Mouse (Mus musculus): Measurements from ENCODE around the gene Fibp. TPM values are rescaled to one million over a fixed set of nuclear protein-coding genes. Genes with fewer than 3 reads are reported as not detected.
A peak's percentile ranks its signal among the peaks of the same experiment; 100 is the strongest.
"Not testable (repeated sequence)": the region's sequence is repeated elsewhere in the genome, so short reads cannot be mapped to it uniquely, and the experiment has no call there.

Gene Fibp
- polyA plus RNA-seq, 1 experiment from 2014 or later = 119 TPM

DNA sequence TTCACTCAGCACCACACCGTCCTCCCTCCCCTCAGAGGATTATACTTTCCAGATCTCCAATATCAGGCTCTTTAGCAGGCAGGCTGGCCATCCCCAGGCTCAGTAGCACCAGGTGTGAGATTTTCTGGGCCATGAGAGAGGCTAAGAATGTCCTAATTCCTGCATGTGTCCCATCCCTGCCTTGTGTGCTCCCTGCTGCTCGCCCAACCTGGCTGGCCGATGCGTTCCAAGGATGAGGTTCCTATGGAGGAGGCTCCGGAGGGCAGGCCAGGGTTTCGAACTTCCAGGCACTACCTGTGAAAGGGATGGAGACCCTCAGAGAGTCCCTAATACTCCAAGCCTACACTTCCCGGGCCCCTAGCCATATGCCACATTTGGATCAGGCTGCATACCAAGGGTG is 25.4 kb downstream of the Fibp start:
- H3K4me3 ChIP-seq (ENCODE audit: low read depth, low read length) = no peak overlapping the region
- 0 out of 2 replicates have a peak, but pooled peaks cover 5% of the 10 kb centered on the region for H3K36me3 ChIP-seq (ENCODE audit: control insufficient read depth, insufficient read depth, low read length)
- no peaks in the 10 kb centered on the region for H3K27me3 ChIP-seq (ENCODE audit: control insufficient read depth, insufficient read depth, low read length)
- H3K4me1 ChIP-seq (replicated peaks; ENCODE audit: control insufficient read depth, insufficient read depth, low read length) = peaks cover 6% of the 10 kb centered on the region; the same call in 1 of the 2 replicates
- no peak overlapping the region for H3K9ac ChIP-seq (ENCODE audit: low read depth, low read length)
- H3K27ac ChIP-seq (ENCODE audit: low read depth, low read length) = no peak overlapping the region
- 92% methylated on average over 7 of the region's 7 CpGs for WGBS
- H3K4me2 ChIP-seq (replicated peaks; ENCODE audit: low read depth, low read length) = no peak overlapping the region
- DNase-seq (ENCODE audit: low spot score) (no peak), ATAC-seq (ENCODE audit: low FRiP score) (no peak)
- H3K9me3 ChIP-seq (ENCODE audit: control insufficient read depth, low read length) = no peaks in the 10 kb centered on the region

DNA sequence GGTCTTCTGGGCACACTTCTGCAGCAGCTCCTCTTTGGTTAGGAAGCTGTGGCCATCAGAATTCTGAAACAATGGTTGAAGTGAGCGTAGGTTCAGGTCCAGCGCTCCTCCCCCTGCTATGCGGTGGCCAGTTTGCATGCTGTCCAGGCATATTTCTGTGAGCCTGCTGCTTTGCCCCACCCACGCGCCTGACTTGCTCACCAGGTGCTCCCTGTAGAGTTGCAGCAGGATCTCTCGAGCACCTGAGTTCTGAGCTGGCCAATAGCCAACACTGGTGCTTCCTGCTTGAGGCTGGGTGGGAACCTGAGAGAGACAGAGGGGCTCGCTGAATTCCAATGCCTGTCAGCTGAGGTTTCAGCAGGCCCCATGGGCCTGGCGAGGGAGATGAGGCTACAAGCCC is 25.9 kb downstream of the Fibp start:
- no peak for ATAC-seq (ENCODE audit: low FRiP score)
- H3K4me1 ChIP-seq (replicated peaks; ENCODE audit: control insufficient read depth, insufficient read depth, low read length) = peaks cover 6% of the 10 kb centered on the region; the same call in 1 of the 2 replicates
- WGBS = 89% methylated on average over 8 of the region's 8 CpGs
- no peak overlapping the region for H3K27ac ChIP-seq (ENCODE audit: low read depth, low read length)
- H3K9me3 ChIP-seq (ENCODE audit: control insufficient read depth, low read length) = no peaks in the 10 kb centered on the region
- H3K4me3 ChIP-seq (ENCODE audit: low read depth, low read length) = no peak overlapping the region
- no peak overlapping the region for H3K9ac ChIP-seq (ENCODE audit: low read depth, low read length)
- no peak overlapping the region for H3K4me2 ChIP-seq (replicated peaks; ENCODE audit: low read depth, low read length)
- 0 out of 2 replicates have a peak, but pooled peaks cover 5% of the 10 kb centered on the region for H3K36me3 ChIP-seq (ENCODE audit: control insufficient read depth, insufficient read depth, low read length)
- no peak for DNase-seq (ENCODE audit: low spot score)
- no peaks in the 10 kb centered on the region for H3K27me3 ChIP-seq (ENCODE audit: control insufficient read depth, insufficient read depth, low read length)

DNA sequence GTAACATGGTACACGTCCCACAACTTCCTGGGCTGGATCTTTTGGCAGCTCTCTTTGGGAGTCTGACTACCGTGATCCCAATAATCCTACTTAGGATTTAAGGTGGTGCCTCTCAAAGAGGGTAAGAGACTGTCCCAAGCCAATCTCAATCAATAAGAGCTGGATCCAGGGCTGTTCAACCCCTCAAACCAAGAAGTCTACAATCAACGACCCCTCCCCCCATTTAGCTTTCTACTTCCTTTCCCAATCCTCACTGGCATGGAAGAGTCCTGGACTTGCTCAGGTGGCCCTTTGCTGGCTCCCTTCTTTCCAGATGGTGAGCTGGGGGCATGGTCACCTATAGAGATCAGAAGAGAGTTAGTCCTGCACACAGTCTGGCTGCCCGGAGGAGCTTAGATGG is 26.4 kb downstream of the Fibp start:
- Histone ChIP-seq H3K4me1 (replicated peaks; ENCODE audit: control insufficient read depth, insufficient read depth, low read length) (peaks cover 6% of the 10 kb centered on the region), H3K27ac (ENCODE audit: low read depth, low read length) (no peak overlapping the region), H3K4me3 (ENCODE audit: low read depth, low read length) (no peak overlapping the region; the same call in 1 of the 2 replicates), H3K4me2 (replicated peaks; ENCODE audit: low read depth, low read length) (no peak overlapping the region), H3K27me3 (ENCODE audit: control insufficient read depth, insufficient read depth, low read length) (no peaks in the 10 kb centered on the region), H3K36me3 (ENCODE audit: control insufficient read depth, insufficient read depth, low read length) (0 out of 2 replicates have a peak, but pooled peaks cover 5% of the 10 kb centered on the region), H3K9me3 (ENCODE audit: control insufficient read depth, low read length) (no peaks in the 10 kb centered on the region), H3K9ac (ENCODE audit: low read depth, low read length) (no peak overlapping the region; the same call in 1 of the 2 replicates)
- DNase-seq (ENCODE audit: low spot score) (no peak), ATAC-seq (ENCODE audit: low FRiP score) (no peak)
- 92% methylated on average over 4 of the region's 4 CpGs for WGBS

- no peaks in the 10 kb centered on the region for H3K9me3 ChIP-seq (ENCODE audit: control insufficient read depth, low read length)
- DNase-seq (ENCODE audit: low spot score) = peak; percentile 96
- H3K27ac ChIP-seq (ENCODE audit: low read depth, low read length) = peak within 1 kb of the TSS; percentile 98
- H3K4me2 ChIP-seq (replicated peaks; ENCODE audit: low read depth, low read length) = peak within 1 kb of the TSS; percentile 71
- H3K27me3 ChIP-seq (ENCODE audit: control insufficient read depth, insufficient read depth, low read length) = no peaks in the 10 kb centered on the region
- H3K4me1 ChIP-seq (replicated peaks; ENCODE audit: control insufficient read depth, insufficient read depth, low read length) = peaks cover 8% of the 10 kb centered on the region
- under 1% methylated on average over 39 of the region's 39 CpGs for WGBS
- peak; percentile 56 for ATAC-seq (ENCODE audit: low FRiP score)
- peak within 1 kb of the TSS; percentile 53 for H3K4me3 ChIP-seq (ENCODE audit: low read depth, low read length)
- H3K36me3 ChIP-seq (ENCODE audit: control insufficient read depth, insufficient read depth, low read length) = peaks cover 10% of the 10 kb centered on the region; the same call in 1 of the 2 replicates
- peak within 1 kb of the TSS; percentile 61 for H3K9ac ChIP-seq (ENCODE audit: low read depth, low read length)
Observed at GRCm38 (mm10) chr19:5487768-5488550, 27.5 kb downstream of the Fibp start, which contains the start of gene Mus81. Gene Mus81, minus strand, starts transcription at chr19:5488402.

DNA sequence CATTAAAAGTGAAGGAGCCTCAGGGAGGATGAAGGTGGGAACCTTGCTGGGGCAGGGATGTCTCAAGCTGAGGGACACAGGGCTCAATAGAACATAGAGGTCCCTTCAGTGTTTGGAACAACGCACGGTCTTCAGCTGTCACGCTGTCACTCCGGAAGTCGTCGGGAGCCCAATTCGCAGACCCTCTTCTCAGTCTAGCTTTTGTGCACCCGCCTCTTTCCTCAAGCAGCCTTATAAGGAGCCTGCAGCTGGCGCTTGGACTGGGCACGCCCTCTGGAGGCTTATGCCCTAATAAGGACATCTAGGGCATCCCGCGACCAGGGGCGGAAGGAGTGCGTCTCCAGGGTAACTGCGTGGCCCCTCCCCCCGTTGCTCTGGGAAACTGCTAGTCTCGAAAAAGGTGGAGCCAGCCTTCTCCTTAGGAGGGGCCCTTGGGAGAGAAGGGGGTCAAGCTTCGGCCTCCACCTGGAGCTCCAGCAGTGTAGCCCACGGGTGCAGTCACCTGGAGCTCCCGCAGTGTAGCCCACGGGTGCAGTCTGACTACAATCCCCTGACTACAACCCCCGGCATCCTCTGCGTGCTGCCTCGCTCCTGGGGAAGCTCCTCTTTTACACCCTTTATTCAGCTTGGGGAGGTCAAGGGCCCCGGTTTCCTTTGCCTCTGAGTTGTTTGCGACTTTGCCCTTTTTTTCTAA is 28.6 kb downstream of the Fibp start:
- Histone ChIP-seq H3K36me3 (ENCODE audit: control insufficient read depth, insufficient read depth, low read length) (peaks cover 10% of the 10 kb centered on the region; the same call in 1 of the 2 replicates), H3K27me3 (ENCODE audit: control insufficient read depth, insufficient read depth, low read length) (no peaks in the 10 kb centered on the region), H3K4me3 (ENCODE audit: low read depth, low read length) (peak overlapping the region; percentile 53), H3K27ac (ENCODE audit: low read depth, low read length) (peak overlapping the region; percentile 98), H3K4me1 (replicated peaks; ENCODE audit: control insufficient read depth, insufficient read depth, low read length) (peaks cover 8% of the 10 kb centered on the region), H3K9ac (ENCODE audit: low read depth, low read length) (peak overlapping the region; percentile 51), H3K4me2 (replicated peaks; ENCODE audit: low read depth, low read length) (peak overlapping the region; percentile 71), H3K9me3 (ENCODE audit: control insufficient read depth, low read length) (no peaks in the 10 kb centered on the region)
- ATAC-seq (ENCODE audit: low FRiP score) (peak; percentile 83), DNase-seq (ENCODE audit: low spot score) (peak; percentile 98)
- under 1% methylated on average over 26 of the region's 26 CpGs for WGBS

GRCm38 (mm10) chr19:5489721-5490120 is 29.3 kb downstream of the Fibp start:
- not testable (repeated sequence) for H3K9ac ChIP-seq (ENCODE audit: low read depth, low read length); ATAC-seq (ENCODE audit: low FRiP score); H3K4me1 ChIP-seq (replicated peaks; ENCODE audit: control insufficient read depth, insufficient read depth, low read length); DNase-seq (ENCODE audit: low spot score); H3K27me3 ChIP-seq (ENCODE audit: control insufficient read depth, insufficient read depth, low read length); H3K9me3 ChIP-seq (ENCODE audit: control insufficient read depth, low read length); H3K4me2 ChIP-seq (replicated peaks; ENCODE audit: low read depth, low read length)
- WGBS = 54% methylated on average over 10 of the region's 10 CpGs
- H3K27ac ChIP-seq (ENCODE audit: low read depth, low read length) = peak overlapping the region; percentile 98
- H3K4me3 ChIP-seq (ENCODE audit: low read depth, low read length) = peak overlapping the region; percentile 99
- H3K36me3 ChIP-seq (ENCODE audit: control insufficient read depth, insufficient read depth, low read length) = peaks cover 10% of the 10 kb centered on the region; the same call in 1 of the 2 replicates

DNA sequence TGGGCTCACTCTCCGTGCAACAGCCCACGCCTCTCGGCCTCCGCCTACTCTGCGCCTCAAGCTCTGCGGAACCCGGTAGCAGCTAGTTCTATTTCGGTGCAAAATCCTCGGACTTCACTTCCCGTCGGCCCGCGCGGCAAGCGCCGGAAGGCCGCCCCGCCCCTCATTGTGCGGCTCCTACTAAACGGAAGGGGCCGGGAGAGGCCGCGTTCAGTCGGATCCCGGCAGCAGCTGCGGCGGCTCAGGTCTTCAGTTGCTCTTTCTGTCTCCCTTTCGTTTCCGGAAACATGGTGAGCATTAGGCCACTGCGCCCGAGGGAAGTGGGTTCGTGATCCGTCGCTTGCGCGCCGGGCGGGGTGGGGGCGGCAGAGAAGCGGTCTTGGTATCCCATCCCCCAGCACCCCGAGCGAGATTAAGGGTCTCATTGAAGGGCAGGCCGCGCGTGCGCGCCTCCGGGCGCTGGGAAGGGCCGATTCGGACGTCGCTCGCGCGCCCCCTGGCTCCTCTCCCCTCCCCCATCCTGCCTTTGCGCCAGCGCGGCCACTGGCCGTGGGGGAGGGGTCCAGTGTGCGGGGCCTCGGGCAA is 30.0 kb downstream of the Fibp start, which contains the start of gene Cfl1:
Gene Cfl1, plus strand, starts transcription at position 143 of the 585 bp plus-strand sequence.
- Histone ChIP-seq H3K9me3 (ENCODE audit: control insufficient read depth, low read length) (no peaks in the 10 kb centered on the region), H3K4me3 (ENCODE audit: low read depth, low read length) (peak within 1 kb of the TSS; percentile 99), H3K4me2 (replicated peaks; ENCODE audit: low read depth, low read length) (peak within 1 kb of the TSS; percentile 85), H3K4me1 (replicated peaks; ENCODE audit: control insufficient read depth, insufficient read depth, low read length) (peaks cover 8% of the 10 kb centered on the region), H3K27ac (ENCODE audit: low read depth, low read length) (peak within 1 kb of the TSS; percentile 98), H3K9ac (ENCODE audit: low read depth, low read length) (peak within 1 kb of the TSS; percentile 97), H3K27me3 (ENCODE audit: control insufficient read depth, insufficient read depth, low read length) (no peaks in the 10 kb centered on the region), H3K36me3 (ENCODE audit: control insufficient read depth, insufficient read depth, low read length) (peaks cover 10% of the 10 kb centered on the region; the same call in 1 of the 2 replicates)
- ATAC-seq (ENCODE audit: low FRiP score) (peak; percentile 67), DNase-seq (ENCODE audit: low spot score) (peak; percentile 96)
- under 1% methylated on average over 61 of the region's 62 CpGs for WGBS

DNA sequence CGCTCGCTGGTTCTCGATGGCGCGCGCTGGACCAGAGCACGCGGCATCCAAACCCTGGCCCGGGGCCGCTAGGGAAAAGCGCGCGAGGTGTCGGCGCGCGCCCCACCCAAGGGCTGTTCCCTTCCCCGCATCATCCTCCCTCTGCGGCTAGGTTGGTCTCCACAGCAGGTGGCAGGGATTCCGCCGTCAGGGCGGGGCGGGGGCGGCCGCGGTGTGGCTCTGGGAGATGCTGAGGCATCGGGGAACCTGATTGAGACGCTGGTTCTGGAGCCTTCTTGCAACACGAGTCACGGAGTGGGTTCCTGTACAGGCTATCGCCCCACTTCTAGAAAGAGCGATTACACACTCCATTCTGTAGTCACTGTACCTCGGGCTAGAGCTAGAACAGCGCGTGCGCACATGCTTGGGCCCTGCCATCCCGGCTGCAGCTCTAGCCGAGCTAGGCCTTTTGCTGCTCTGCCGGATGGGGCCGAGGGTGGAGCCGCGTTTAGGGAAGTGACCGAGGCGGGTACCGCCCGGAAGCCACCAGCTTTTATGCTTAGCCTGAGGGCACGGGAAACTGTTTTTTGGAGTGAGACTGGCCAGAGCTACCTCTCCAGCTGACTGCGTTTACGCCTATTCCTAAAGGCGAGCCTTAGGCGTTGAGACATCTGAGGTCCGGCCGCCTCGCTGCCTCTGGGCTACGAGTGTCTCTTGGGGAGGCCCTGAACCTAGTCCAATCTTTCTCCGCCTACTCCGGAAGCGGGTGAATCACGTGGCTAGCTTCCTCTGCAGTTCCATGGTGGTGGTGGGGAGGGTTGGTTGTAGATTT is 30.7 kb downstream of the Fibp start:
- peaks cover 8% of the 10 kb centered on the region for H3K4me1 ChIP-seq (replicated peaks; ENCODE audit: control insufficient read depth, insufficient read depth, low read length)
- peaks cover 10% of the 10 kb centered on the region; the same call in 1 of the 2 replicates for H3K36me3 ChIP-seq (ENCODE audit: control insufficient read depth, insufficient read depth, low read length)
- peak overlapping the region; percentile 97 for H3K9ac ChIP-seq (ENCODE audit: low read depth, low read length)
- peak overlapping the region; percentile 98 for H3K27ac ChIP-seq (ENCODE audit: low read depth, low read length)
- peak overlapping the region; percentile 85 for H3K4me2 ChIP-seq (replicated peaks; ENCODE audit: low read depth, low read length)
- no peaks in the 10 kb centered on the region for H3K9me3 ChIP-seq (ENCODE audit: control insufficient read depth, low read length)
- WGBS = under 1% methylated on average over 55 of the region's 59 CpGs
- ATAC-seq (ENCODE audit: low FRiP score) (peak; percentile 53), DNase-seq (ENCODE audit: low spot score) (peak; percentile 80)
- no peaks in the 10 kb centered on the region for H3K27me3 ChIP-seq (ENCODE audit: control insufficient read depth, insufficient read depth, low read length)
- H3K4me3 ChIP-seq (ENCODE audit: low read depth, low read length) = peak overlapping the region; percentile 99

Data from hindbrain, embryonic 11.5 days (tissue).